Mouse (Mus musculus) liver, adult 2 months (tissue): Measurements from ENCODE around the gene Gm7861. TPM values are rescaled to one million over a fixed set of nuclear protein-coding genes. Genes with fewer than 3 reads are reported as not detected.
"Not testable (repeated sequence)": the region's sequence is repeated elsewhere in the genome, so short reads cannot be mapped to it uniquely, and the experiment has no call there.

Experiments
- DNase-seq: peaks from one replicate; pipeline ENCODE4 v3.0.0-alpha.2; 2011; ENCODE audit warnings: low read depth, low spot score; ENCODE audit errors: extremely low read depth
- H3K27ac ChIP-seq: fragments of 200-500 bp; replicated peaks from 2 replicates; pipeline ENCODE4 v1.5.1; 2012; ENCODE audit warnings: low read depth, mild to moderate bottlenecking, control low read depth, inconsistent platforms, low read length; ENCODE audit not compliant: insufficient read depth
- H3K27me3 ChIP-seq: fragments of 200-500 bp; 2 replicates; pipeline ENCODE4 v1.6.1; 2012; ENCODE audit warnings: mild to moderate bottlenecking, moderate library complexity, low read length, inconsistent platforms; ENCODE audit not compliant: control insufficient read depth, insufficient read depth
- H3K36me3 ChIP-seq: fragments of 200-500 bp; 2 replicates; pipeline ENCODE4 v1.6.1; 2012; ENCODE audit warnings: low read length, inconsistent platforms; ENCODE audit not compliant: control insufficient read depth, insufficient read depth
- H3K4me1 ChIP-seq: fragments of 200-500 bp; 2 replicates; pipeline ENCODE4 v1.6.1; 2011; ENCODE audit warnings: low read length; ENCODE audit not compliant: control insufficient read depth, insufficient read depth
- H3K4me3 ChIP-seq: fragments of 200-500 bp; 2 replicates; pipeline ENCODE4 v1.5.1; 2011; ENCODE audit warnings: low read depth, mild to moderate bottlenecking, control low read depth, low read length, moderate library complexity; ENCODE audit not compliant: insufficient read depth
- H3K79me2 ChIP-seq: fragments of 200-500 bp; 2 replicates; pipeline ENCODE4 v1.6.1; 2012; ENCODE audit warnings: inconsistent platforms, mild to moderate bottlenecking, low read length, moderate library complexity; ENCODE audit not compliant: control insufficient read depth, insufficient read depth
- H3K9ac ChIP-seq: fragments of 200-500 bp; 2 replicates; pipeline ENCODE4 v1.6.1; 2012; ENCODE audit warnings: low read depth, mild to moderate bottlenecking, control low read depth, inconsistent platforms, low read length
- WGBS: fragments of 180-500 bp; shearing (Covaris S2); methylation state at CpG from one replicate; pipeline ENCODE4 v1.1.7; 2018; 5-methylcytosine and 5-hydroxymethylcytosine counted together
- polyA plus RNA-seq: library from polyadenylated mRNA; depleted of rRNA; stranded (reverse); fragments of >200 nt; gene quantifications from 2 replicates; pipeline ENCODE4 v1.2.3, GENCODE M21; 2012; rRNA removed
- total RNA-seq: library from RNA; depleted of rRNA; stranded (reverse); fragments of >200 nt; gene quantifications from 2 replicates; pipeline ENCODE4 v1.2.3, GENCODE M21; 2014; rRNA removed

Gene Gm7861
- not detected in 2 replicates for total RNA-seq
- polyA plus RNA-seq: not detected in 2 replicates

GRCm38 (mm10) chr8:21594408-21594807 lies at the start of gene Gm7861:
TSS of gene Gm7861 (minus strand) at chr8:21594508.
- H3K4me3 ChIP-seq, DNase-seq, H3K4me1 ChIP-seq, H3K36me3 ChIP-seq, H3K27ac ChIP-seq, H3K9ac ChIP-seq, H3K79me2 ChIP-seq, H3K27me3 ChIP-seq: not testable (repeated sequence)
- WGBS: no CpG with 5 or more reads among the region's 1 CpGs

GRCm38 (mm10) chr8:21617883-21618282 lies 23.6 kb upstream of the Gm7861 start, which contains the start of gene Defa26:
TSS of gene Defa26 (plus strand) at chr8:21618183.
- H3K4me1 ChIP-seq, H3K9ac ChIP-seq, H3K4me3 ChIP-seq, H3K27ac ChIP-seq, H3K79me2 ChIP-seq, H3K36me3 ChIP-seq, H3K27me3 ChIP-seq, DNase-seq: not testable (repeated sequence)
- WGBS: 90% methylated on average over 1 of the region's 1 CpGs

- not testable (repeated sequence) for H3K4me3 ChIP-seq, H3K9ac ChIP-seq, H3K4me1 ChIP-seq, H3K79me2 ChIP-seq, DNase-seq, H3K27ac ChIP-seq, H3K27me3 ChIP-seq, H3K36me3 ChIP-seq
- WGBS: no CpG with 5 or more reads among the region's 1 CpGs
Observed at GRCm38 (mm10) chr8:21582706-21583105, 11.6 kb downstream of the Gm7861 start, which contains the start of gene Defa28. TSS of gene Defa28 (plus strand) at chr8:21583006.

- not testable (repeated sequence) for H3K9ac ChIP-seq, H3K36me3 ChIP-seq, H3K4me1 ChIP-seq, H3K4me3 ChIP-seq, H3K79me2 ChIP-seq, H3K27me3 ChIP-seq, DNase-seq, H3K27ac ChIP-seq
- no CpG with 5 or more reads among the region's 1 CpGs for WGBS
Observed at GRCm38 (mm10) chr8:21565086-21565485, 29.2 kb downstream of the Gm7861 start, which contains the start of gene Defa37. TSS of gene Defa37 (plus strand) at chr8:21565386.

Other genes starting within 250 kb of the Gm7861 start
- gene Defa2, start 216.0 kb downstream of the Gm7861 start, total RNA-seq: not detected in 2 replicates
- gene Defa2, start 216.0 kb downstream of the Gm7861 start, polyA plus RNA-seq: not detected in 2 replicates
- not detected in 2 replicates for gene Defa33, start 202.7 kb downstream of the Gm7861 start, total RNA-seq
- gene Defa33, start 202.7 kb downstream of the Gm7861 start, polyA plus RNA-seq: not detected in 2 replicates
- gene Defa36, start 167.1 kb downstream of the Gm7861 start, total RNA-seq: not detected in 2 replicates
- not detected in 2 replicates for gene Defa36, start 167.1 kb downstream of the Gm7861 start, polyA plus RNA-seq
- gene Gm7849, start 137.9 kb downstream of the Gm7861 start, total RNA-seq: not detected in 2 replicates
- not detected in 2 replicates for gene Gm7849, start 137.9 kb downstream of the Gm7861 start, polyA plus RNA-seq
- gene Defa20, start 85.2 kb downstream of the Gm7861 start, total RNA-seq: not detected in 2 replicates
- gene Defa20, start 85.2 kb downstream of the Gm7861 start, polyA plus RNA-seq: not detected in 2 replicates
- not detected in 2 replicates for gene Defa32, start 65.5 kb downstream of the Gm7861 start, total RNA-seq
- not detected in 2 replicates for gene Defa32, start 65.5 kb downstream of the Gm7861 start, polyA plus RNA-seq
- gene Defa37, start 29.1 kb downstream of the Gm7861 start, total RNA-seq: not detected in 2 replicates
- gene Defa37, start 29.1 kb downstream of the Gm7861 start, polyA plus RNA-seq: not detected in 2 replicates
- gene Defa28, start 11.5 kb downstream of the Gm7861 start, total RNA-seq: not detected in 2 replicates
- gene Defa28, start 11.5 kb downstream of the Gm7861 start, polyA plus RNA-seq: not detected in 2 replicates
- gene Defa26, start 23.7 kb upstream of the Gm7861 start, total RNA-seq: not detected in 2 replicates
- not detected in 2 replicates for gene Defa26, start 23.7 kb upstream of the Gm7861 start, polyA plus RNA-seq
- gene Defa17, start 61.3 kb upstream of the Gm7861 start, total RNA-seq: not detected in 2 replicates
- not detected in 2 replicates for gene Defa17, start 61.3 kb upstream of the Gm7861 start, polyA plus RNA-seq
- not detected in 2 replicates for gene Defa34, start 71.3 kb upstream of the Gm7861 start, total RNA-seq
- not detected in 2 replicates for gene Defa34, start 71.3 kb upstream of the Gm7861 start, polyA plus RNA-seq
- not detected in 2 replicates for gene AY761184, start 109.1 kb upstream of the Gm7861 start, total RNA-seq
- gene AY761184, start 109.1 kb upstream of the Gm7861 start, polyA plus RNA-seq: not detected in 2 replicates
- gene Defa24, start 140.0 kb upstream of the Gm7861 start, total RNA-seq: not detected in 2 replicates
- not detected in 2 replicates for gene Defa24, start 140.0 kb upstream of the Gm7861 start, polyA plus RNA-seq
- not detected in 2 replicates for gene Defb50, start 229.0 kb upstream of the Gm7861 start, total RNA-seq
- gene Defb50, start 229.0 kb upstream of the Gm7861 start, polyA plus RNA-seq: not detected in 2 replicates
- gene Defb2, start 245.4 kb upstream of the Gm7861 start, total RNA-seq: not detected in 2 replicates
- not detected in 2 replicates for gene Defb2, start 245.4 kb upstream of the Gm7861 start, polyA plus RNA-seq